ENCODE assay signal across 12 mouse cellular contexts in the genomic region with DNA sequence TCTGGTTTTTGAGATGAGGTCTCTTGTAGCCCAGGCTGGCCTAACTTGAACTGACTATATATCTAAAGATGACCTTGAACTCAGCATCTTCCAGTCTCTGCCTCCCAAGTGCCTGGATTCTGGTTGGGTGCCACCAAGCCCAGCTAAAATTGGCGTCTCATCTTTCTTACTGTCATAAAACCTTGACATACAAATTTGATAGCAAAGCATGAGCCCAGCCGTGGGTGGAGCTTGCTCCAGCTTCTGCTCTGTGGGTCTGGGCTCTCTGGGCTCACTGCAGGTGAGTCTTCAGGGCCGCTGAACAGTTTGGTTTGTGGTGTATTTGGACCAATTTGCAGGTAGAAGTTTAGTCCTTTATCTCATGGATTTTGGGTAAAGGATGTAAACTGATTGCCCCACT.
"Had no signal": no experiment of that assay in that cellular context is flagged by ENCODE, and none has a peak within 500 bp of the region (broad histone marks: within the 10 kb centered on the region; RNA-seq: fewer than 3 reads in every experiment).

No protein-coding gene starts in this region.

- DNase-seq: left cerebral cortex, postnatal 4 days; liver; liver, embryonic 13.5 days; liver, postnatal 0 days; lung, adult 18-20 months; lung, adult 2 months; lung, embryonic 14.5 days; lung, postnatal 10 days; lung, postnatal 14 days; lung, postnatal 36 days; lung, postnatal 4 days; midbrain, embryonic 14.5 days had no signal
